Mouse (Mus musculus) hindbrain, embryonic 13.5 days (tissue): ENCODE measurements around the gene Tnfaip6. TPM values are rescaled to one million over a fixed set of nuclear protein-coding genes. Genes with fewer than 3 reads are reported as not detected.

Experiments used
- polyA plus RNA-seq: library from polyadenylated mRNA; unstranded; fragments of >200 nt; fragmentation: Nextera tagmentation; extraction: Ambion mirVana; gene quantifications from 2 replicates; pipeline ENCODE4 v1.2.1, GENCODE M21; 2015

Tnfaip6 gene
- polyA plus RNA-seq, 1 experiment from 2014 or later: 7.9 TPM

Other genes starting within 250 kb of the Tnfaip6 start
- gene Rbm43, start 102.8 kb upstream of the Tnfaip6 start, polyA plus RNA-seq: 5.0 and 6.2 TPM in 2 replicates
- 5.8 and 6.4 TPM in 2 replicates for gene Nmi, start 64.5 kb upstream of the Tnfaip6 start, polyA plus RNA-seq
- gene Rif1, start 34.8 kb downstream of the Tnfaip6 start, polyA plus RNA-seq: 20.0 and 21.1 TPM in 2 replicates